Mouse (Mus musculus): ENCODE data around the gene Cd300a. TPM values are rescaled to one million over a fixed set of nuclear protein-coding genes. Genes with fewer than 3 reads are reported as not detected.

Cd300a gene
- 0.41 TPM for polyA plus RNA-seq (2017; shearing (Covaris generic))

GRCm38 (mm10) chr11:114889991-114890518, at the start of gene Cd300a:
TSS of gene Cd300a (plus strand) at chr11:114890041.

GRCm38 (mm10) chr11:114850452-114851268, 39.2 kb upstream of the Cd300a start, which contains the start of gene Gprc5c:
TSS of gene Gprc5c (plus strand) at chr11:114851152.

GRCm38 (mm10) chr11:114934144-114934543, 44.3 kb downstream of the Cd300a start, which contains the start of gene Cd300lb:
TSS of gene Cd300lb (minus strand) at chr11:114934386.

Other genes starting within 250 kb of the Cd300a start
- 722 TPM for gene Rpl38, start 221.5 kb upstream of the Cd300a start, polyA plus RNA-seq (2017; shearing (Covaris generic))
- 2.2 TPM for gene Ttyh2, start 214.6 kb upstream of the Cd300a start, polyA plus RNA-seq (2017; shearing (Covaris generic))
- gene Dnaic2, start 162.6 kb upstream of the Cd300a start, polyA plus RNA-seq (2017; shearing (Covaris generic)), result not detected
- 0.25 TPM for gene Kif19a, start 124.7 kb upstream of the Cd300a start, polyA plus RNA-seq (2017; shearing (Covaris generic))
- not detected for gene Btbd17, start 94.1 kb upstream of the Cd300a start, polyA plus RNA-seq (2017; shearing (Covaris generic))
- not detected for gene Gpr142, start 91.1 kb upstream of the Cd300a start, polyA plus RNA-seq (2017; shearing (Covaris generic))
- 0.21 TPM for gene Gprc5c, start 38.9 kb upstream of the Cd300a start, polyA plus RNA-seq (2017; shearing (Covaris generic))
- not detected for gene Cd300lb, start 44.3 kb downstream of the Cd300a start, polyA plus RNA-seq (2017; shearing (Covaris generic))
- gene Cd300c, start 79.1 kb downstream of the Cd300a start, polyA plus RNA-seq (2017; shearing (Covaris generic)), result not detected
- not detected for gene Cd300ld, start 99.9 kb downstream of the Cd300a start, polyA plus RNA-seq (2017; shearing (Covaris generic))
- 0.30 TPM for gene Cd300c2, start 111.8 kb downstream of the Cd300a start, polyA plus RNA-seq (2017; shearing (Covaris generic))
- not detected for gene Cd300ld2, start 126.2 kb downstream of the Cd300a start, polyA plus RNA-seq (2017; shearing (Covaris generic))
- not detected for gene Cd300ld4, start 137.0 kb downstream of the Cd300a start, polyA plus RNA-seq (2017; shearing (Covaris generic))
- not detected for gene Cd300ld5, start 147.7 kb downstream of the Cd300a start, polyA plus RNA-seq (2017; shearing (Covaris generic))
- gene Cd300ld3, start 158.4 kb downstream of the Cd300a start, polyA plus RNA-seq (2017; shearing (Covaris generic)), result not detected
- gene Cd300e, start 172.1 kb downstream of the Cd300a start, polyA plus RNA-seq (2017; shearing (Covaris generic)), result not detected
- 238 TPM for gene Rab37, start 201.4 kb downstream of the Cd300a start, polyA plus RNA-seq (2017; shearing (Covaris generic))
- 0.58 TPM for gene Cd300lf, start 244.0 kb downstream of the Cd300a start, polyA plus RNA-seq (2017; shearing (Covaris generic))

Data from CD4-positive, CD25-positive, alpha-beta regulatory T cell, adult 9 weeks (primary cell).